Mouse (Mus musculus) granulocyte monocyte progenitor cell, adult 5-6 weeks (primary cell): ENCODE results near the gene Anks1. TPM values are rescaled to one million over a fixed set of nuclear protein-coding genes. Genes with fewer than 3 reads are reported as not detected.
A peak's percentile ranks its signal among the peaks of the same experiment; 100 is the strongest.

Source experiments
- ATAC-seq: replicated peaks from 2 replicates; pipeline ENCODE4 v1.8.0; 2016; ENCODE audit warnings: mild to moderate bottlenecking, moderate TSS enrichment, inconsistent platforms; ENCODE audit not compliant: poor library complexity, severe bottlenecking
- total RNA-seq, 2 experiments: library from RNA; stranded (forward) in 1 of 2; stranded (reverse) in 1 of 2; fragments of 200-712, 200-1000 nt in 1 of 2; fragments of >200 nt in 1 of 2; fragmentation: Nextera tagmentation in 1 of 2; gene quantifications; 2 replicates each; pipeline ENCODE4 v1.2.3; 2014 to 2017

Anks1 gene
- total RNA-seq, 2 experiments from 2014 or later, result 31.9 to 49.0 TPM

DNA sequence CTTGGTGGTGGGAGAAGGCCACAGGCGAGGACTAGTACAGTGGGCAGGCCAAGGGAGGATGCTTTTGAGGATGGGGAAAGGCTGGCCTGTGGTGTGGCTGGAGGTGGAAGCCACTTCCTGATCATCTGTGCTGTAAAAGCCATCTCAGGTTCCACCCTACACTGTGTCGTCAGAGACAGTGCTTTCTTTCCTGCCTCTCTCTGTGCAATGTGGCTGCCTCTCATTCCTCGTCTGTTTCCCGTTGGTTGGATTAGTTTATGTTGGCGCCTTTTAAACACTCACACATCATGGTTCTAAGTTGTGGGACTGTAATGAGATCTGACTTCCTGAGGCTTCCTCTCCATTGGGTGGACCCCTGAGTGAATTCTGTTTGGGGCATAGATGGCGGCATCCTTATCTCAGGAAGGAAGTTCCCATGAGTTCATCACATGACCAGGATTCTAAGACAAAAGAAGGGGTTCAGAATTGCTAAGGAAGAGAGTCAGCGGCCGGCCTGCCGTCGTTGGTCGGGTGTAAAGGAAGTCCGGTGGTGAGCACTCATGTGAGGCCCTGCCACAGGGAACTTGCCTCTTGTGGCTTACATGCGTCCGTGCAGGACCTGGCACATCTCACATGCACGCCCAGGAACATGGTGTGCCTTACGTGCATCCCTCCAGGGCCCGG is 106.1 kb downstream of the Anks1 start:
- peak; percentile 58 for ATAC-seq

DNA sequence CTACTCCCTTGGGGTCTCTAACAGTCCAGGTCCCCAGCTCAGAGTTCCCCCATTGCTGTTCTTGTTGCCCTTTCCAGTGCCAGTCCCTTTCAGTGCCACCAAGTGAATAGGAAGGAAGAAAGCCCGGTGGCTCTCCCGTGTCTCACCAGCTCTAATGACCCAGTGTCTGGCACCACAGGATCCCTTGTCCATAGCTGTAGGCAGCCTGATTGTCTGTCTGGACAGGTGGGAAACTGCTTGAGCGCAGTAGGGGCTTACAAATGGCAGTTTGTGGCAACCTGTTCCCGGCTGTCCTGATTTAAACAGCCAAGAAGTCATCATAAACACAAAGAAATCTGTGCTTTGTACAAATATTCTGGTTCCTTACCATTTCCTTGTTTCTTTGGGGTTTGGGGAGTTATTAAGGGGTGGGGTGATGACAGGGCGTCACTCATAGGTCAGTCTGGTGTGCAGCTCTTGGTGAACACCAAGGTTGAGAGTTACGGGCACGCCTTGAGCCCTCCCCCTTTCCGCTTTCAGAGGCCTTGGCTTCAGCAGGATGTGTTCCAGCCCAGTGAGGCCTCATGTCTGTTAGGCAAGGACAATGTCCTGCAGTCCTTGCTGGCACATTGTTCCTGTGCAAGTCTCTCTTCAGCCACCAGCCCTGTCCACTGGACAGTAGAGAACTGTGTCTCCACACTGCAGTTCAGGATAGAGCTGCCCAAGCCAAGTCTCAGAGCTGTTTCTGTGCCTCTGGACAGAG is 107.1 kb downstream of the Anks1 start:
- peak; percentile 12; the same call in 1 of the 2 replicates for ATAC-seq

DNA sequence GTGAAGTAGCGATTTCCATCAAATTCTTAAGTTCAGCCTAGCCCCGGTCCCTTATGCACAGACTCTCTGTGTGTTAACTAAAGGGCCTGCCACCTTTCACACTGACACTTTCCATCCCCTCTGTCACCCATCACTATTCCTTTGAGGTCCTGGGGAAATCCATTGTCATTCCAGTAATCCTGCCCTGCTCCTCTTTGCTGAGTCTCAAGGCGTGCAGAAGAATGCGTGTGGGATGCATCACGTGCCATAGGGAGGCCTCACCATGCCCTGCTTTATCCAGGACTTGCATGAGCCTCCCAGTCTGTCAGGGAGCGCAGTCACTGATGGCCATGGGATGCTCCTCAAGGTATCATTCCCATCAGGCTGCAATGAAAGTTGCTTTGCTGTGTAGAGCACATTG is 109.2 kb downstream of the Anks1 start:
- no peak for ATAC-seq

DNA sequence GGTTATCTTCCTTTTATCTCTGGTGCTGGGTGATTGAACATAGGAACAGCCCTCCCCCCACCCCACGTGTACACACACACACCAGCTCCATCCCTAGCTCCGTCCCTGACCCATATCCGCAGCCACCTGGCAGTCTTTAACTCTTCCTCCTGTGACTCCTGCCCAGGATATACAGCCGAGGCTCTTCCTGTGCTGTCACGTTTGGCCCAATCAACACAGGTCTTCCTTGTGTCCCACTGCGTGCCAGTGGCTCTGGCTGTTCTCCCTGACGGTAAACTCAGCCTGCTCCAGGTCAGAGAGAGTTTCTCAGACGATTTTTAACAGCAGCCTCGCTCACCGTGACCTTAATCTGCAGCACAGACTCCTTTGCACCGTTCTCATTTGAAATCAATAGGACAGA is 109.7 kb downstream of the Anks1 start:
- ATAC-seq, result no peak

DNA sequence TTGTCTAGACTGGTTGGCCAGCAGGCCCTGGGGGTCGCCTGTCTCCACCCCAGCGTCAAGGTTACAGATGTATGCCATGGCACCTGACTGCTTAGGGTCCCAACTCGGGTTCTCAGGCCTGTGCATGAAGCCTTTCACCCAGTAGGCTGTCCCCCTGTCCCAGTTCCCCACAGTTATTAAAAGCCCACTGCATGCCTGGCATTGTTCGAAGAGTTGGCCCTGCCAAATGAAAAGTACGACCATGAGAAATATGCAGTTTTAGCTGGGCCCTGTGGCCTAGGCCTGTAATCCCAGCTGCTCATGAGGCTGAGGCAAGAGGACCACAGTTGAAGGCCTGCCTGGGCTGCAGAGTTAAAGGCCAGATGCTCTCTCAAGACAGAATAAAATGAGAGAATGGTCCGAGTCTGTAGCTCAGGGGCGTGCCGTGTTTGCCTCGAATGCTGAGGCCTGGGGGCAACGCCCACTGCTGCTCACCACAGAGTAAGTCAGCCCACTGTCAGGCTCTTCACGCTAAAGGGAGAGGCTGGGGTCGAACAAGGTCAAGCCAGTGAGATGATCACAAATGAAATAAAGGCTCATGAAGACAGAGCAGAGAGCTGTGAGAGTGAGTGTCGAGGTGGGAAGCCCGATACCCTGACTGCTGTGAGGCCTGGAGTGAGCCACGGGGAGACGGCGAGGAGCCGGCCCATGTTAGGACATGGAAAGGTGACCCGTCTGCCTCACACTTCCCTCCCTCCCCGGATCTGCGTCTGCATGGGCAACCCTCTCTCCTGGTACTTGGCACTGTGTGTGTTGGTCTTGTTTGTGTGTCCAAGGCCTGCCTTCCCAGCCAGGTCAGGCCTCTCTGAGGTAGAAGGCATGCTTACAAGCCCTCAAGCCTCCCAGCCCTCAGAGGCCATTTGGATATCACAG is 110.9 kb downstream of the Anks1 start:
- no peak for ATAC-seq

DNA sequence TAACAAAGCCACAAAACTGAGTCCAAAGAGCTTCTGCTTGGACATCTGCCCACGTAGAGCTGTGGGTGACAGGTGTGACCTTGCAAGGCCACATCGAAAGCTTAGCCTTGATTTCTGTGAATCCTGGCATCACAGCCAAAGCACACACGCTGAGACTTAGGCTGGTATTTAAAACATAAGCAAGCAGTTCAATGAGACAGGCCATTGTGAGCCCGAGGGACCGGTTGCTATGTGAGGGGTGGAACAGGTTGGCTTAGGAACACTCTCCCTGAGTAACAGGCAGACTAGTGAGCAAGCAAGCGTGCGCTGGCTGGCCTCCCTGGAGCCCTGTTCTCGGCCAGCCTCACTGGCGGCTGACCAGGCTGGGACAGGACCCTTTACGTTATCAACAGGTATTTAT is 112.8 kb downstream of the Anks1 start:
- no peak for ATAC-seq

DNA sequence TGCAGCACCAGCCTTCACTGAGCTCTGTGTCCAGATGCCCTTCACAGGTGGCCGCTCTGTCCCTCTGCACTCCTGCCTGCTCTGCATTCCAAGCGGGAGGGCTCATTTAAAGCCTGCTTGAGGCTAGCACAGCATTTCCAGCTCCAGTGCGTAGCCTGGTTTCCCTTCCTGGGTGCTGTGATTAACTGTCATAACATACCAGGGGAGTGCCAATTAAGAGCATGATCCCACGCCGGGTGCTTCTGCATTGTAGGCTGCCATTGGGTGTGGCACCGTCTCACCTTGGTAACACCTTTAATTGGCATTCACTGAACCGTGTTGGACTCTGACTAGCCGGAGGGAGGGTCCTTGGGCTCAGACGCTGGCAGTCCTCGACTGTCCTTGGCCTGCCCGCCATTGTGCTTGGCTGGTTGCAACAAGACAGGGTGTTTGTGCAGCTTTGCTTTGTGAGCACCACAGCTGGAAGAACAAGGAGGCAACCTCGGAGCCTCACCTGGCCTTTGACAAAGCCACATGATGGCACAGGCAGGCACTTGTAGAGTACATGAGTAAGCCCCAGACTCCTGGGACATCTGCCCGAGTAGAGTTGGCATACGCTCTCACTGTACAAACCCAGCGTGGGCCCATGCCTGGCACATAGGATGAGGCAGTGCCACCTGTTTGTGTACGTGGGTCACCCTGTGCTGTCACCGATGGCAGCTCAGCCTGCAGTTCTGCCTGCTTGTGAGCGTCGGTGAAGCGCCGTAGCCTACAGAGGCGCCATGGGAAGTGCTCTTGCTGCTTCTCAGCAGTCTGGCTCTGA is 113.9 kb downstream of the Anks1 start:
- no peak for ATAC-seq

DNA sequence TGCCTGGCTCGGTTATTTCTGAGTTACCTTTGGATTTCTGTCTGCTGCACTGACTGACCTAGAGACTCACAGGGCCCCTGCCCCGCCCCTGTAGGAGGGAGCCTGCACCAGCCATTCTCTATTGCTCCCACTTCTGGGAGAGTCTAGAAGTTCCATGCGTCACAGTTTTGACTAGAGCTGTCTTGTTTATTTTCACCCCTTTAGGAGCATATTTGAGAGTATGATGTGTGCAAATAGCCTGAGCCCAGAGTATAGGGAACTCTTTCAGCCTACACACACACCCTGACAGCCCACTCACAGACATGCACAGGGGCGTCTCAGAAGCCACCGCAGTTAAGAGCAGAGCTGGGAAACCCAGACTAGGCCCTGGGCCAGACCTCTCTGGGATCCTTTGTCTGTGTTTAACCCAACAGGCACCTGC is 116.4 kb downstream of the Anks1 start:
- no peak for ATAC-seq

DNA sequence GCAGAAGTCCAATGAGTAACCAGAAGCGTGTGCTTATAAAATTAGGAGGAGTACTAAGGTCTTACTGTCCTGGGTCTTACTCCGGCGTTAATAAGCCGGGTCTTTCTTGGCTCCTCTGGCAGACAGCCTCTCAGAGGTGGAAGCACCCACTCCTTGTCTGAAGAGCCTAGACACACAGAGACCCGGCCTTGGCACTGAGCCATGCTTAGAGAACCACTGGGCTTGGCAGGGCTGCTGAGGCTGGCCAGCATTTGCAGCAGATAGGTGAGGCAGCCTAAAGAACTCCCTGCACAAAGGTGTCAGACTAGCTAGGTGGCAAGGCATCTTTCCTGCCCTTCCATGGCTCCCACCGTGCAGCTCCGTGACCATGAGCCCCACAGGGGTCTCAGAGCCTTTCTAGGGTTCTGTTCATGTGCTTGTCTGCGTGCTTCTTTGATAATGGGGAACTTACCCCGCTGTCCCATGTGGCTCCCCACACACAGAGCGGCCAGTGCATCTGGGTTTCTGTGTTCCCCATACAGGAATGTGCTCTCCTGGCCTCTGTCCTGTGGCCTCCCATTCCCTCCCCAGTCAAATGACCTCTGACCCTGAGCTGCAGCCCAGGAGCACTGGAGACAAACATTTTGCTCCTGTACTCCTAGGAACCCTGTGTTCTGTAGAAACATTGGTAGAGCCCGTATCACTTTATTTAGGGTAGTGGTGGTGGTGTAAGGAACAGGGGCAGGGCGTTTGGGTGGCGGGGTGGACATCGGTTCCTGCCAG is 117.2 kb downstream of the Anks1 start:
- no peak; the same call in 1 of the 2 replicates for ATAC-seq

DNA sequence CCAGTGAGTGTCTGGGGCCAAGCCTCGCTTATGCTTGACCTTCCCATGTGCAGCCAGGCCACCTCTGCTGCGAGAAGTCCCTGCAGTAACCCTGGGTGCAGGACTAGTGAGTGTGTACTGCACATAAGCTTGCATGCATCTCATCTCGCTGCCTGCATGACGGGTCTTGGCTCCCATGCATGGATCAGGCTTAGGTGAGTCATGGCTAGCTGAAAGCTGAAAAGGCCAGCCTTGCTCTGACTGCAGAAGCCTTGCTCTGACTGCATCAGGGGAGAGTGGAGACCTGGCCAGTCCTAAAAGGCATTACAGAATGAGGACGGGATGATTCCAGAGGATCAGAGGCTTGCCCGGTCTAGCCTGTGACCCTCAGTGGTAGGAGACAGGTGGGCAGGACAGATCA is 118.1 kb downstream of the Anks1 start:
- no peak for ATAC-seq

DNA sequence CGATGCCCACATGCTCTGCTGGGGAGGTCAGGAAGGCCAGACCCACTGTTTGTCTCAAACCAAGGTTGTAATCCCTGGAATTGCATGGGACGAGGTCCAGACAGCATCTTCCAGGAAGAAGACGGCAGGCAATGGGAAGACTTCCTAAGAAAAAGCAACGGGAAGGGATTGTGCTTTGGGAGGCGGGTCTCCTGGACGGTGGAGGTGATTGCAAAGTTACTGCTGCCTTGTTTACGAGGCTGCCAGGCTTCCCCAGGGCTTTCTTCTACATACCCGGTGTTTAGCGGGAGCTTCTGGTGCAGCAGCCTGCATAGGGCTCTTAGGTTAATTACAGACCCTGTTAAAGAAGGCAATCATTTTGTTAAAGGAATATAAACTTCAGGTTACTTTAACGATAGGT is 119.1 kb downstream of the Anks1 start:
- no peak for ATAC-seq

DNA sequence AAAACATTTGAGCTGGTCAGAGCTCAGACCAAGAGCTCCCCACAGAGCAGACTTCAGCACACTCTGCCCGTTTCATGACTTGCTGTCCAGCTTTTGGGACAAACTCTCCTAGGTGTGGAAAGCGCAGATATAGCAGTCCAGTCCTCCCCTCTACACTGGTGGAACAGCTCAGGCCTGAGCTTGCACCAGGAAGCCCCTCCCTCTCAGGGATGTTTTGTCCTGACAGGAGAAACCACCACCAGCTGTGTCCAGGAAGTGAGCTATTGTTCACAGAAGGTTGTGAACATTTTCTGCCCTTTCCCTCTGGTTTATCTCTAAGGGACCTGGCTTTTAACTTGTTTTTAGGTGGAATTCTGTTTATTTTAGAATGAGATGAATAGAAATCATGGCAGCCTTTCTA is 120.2 kb downstream of the Anks1 start:
- no peak for ATAC-seq

DNA sequence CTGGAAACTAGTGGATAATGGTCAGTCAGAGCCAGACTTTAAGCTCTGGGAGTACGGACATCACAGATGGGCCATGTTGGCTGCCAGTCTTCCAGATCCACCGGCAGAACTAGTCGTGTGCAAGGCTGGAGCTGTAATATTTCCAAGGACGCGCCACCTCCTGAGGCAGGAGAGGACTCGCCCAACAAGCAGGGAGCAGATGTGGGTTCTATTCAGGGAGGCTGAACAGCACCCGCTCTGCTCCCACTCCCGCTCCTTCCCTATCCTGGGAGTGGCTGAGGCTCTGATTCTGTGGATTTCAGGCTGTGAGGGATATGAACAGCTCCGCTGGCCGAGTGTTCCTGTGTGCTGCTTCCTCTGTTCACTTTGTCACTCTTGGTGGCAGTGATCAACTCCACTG is 121.3 kb downstream of the Anks1 start:
- ATAC-seq, result no peak

DNA sequence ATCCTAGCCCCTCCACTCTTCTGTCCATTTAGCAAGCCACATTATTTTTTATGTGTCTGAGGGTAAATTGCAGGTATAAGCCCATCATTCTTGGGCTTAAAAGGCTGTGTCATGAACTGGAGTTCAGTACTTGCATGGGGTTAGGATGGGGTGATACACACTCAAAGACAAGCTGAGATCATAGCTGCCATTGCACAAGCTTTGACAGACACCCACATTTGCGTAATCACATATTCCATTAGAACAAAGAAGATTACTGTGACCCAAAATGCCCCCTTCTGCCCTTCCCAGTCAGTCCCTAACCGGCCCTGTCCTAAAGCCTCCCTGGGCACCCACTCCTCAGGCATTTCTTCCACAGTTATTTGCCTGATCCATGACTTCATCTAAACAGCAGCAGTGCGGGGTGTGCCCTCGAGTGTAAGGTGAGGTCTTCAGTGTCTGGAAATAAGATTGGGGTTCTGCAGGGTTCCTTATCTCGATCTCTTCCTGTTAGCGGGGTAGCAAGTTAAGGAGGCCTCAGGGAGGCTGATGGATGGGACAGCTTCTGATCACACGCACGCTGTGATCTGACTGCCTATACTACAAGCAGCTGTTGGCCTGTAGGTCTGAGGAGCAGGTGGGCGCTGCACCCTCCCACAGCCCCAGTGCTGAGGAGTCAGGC is 122.3 kb downstream of the Anks1 start:
- ATAC-seq, result peak; percentile 61

DNA sequence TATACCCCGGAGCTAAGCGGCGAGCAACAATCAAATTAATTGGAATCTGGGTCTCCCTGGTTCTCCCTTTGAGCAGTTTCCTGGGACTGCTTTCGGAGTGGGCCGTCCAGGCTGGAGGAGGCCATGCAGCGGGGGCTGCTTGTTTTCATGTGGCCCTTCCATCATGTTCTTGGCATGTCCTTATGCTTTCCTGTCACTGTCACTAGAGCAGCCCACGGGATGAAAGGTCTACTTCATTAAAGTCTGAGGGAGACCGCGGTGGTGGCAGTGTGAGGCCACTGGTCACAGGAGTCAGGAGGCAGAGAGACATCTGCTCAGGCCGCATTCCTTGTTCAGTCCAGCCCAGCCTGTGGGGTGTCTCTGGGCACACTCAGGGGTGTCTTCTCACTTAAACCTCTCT is 123.1 kb downstream of the Anks1 start:
- no peak for ATAC-seq

DNA sequence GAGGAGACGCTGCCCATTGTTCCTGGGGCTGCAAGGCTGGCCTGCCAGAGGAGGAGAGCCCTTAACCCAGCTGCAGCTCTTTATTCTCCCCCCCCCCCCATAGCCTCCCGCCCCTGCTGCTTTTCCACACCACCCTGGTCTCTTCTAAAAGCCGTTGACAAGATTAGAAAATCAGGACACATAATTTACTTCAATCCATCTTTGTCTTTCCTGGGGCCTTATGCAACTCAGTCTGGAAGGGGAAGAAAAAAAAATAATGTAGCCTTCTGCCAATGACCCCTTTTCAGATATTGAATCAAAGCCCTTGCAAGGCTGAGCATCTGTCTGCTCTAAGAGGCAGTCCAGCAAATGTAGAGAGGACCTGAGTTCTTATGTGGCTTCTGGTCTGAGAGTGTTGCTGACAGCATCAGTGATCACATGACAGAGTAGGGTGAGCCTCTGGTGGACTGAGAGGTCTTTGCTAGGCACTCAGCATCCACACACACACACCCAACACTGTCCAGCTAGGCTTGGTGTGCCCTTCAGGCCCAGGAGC is 124.0 kb downstream of the Anks1 start:
- ATAC-seq, result no peak

DNA sequence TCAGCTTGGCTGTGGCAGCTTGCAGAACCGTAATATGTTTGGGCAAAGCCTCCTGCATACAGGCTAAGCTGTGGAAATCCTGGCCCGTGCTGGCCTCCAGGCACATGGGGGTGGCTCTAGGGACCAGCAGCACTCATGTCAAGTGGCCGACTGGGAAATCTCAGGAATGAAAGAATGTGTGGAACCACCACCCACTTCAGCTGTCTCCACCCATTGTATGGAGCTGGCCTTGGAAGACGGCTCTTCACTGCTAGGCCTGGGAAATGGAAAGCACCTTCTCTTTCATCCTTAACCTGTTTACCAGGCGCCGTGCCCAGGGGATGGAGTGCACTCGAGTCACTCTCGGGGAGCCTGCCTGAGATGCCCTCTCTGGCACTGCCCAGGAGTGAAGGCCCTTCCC is 125.9 kb downstream of the Anks1 start:
- ATAC-seq, result no peak

DNA sequence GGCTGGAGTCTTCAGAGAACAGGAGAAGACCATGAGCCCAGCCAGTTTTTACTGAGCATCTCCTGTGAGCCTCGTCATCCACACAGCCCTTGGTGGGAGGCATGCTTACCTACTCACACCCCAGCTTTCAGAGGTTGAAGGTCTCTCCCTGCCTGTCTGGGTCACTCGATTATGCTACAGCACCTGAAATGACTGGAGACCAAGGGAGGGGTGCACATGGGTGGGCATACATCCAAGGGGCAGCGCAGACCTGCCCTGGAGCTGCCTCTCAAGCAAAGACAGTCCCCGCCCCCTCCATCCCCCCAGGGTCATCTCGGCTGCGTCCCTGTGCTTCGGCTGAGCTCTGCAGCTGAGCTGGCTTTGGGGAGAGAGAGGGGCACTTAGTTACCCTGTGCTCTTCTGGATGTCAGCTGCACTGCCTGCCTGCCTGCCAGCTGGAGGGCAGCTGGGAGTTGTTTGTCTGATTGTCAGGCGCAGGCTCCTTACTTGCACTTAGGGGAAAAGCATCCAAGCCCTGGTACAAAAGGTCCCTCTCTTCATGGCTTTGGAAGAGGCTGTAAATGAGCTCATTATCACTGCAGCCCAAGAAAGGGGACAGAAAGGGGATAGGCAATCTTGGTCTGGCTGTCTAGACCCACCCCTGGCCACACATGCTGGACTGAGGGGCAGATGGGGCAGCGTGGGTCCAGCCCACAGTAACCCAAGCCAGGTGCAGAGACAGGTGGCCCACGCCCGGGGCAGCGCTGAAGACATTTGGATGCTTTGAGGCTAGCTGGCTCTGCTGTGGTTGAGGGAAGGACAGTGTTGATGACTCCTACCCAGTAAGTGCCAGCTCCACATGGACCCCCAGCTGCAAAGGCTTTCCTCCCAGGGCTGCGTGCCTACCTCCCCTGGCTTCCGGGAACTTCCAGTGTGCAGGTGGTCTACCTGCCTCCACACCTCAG is 128.0 kb downstream of the Anks1 start:
- no peak for ATAC-seq
